Mouse (Mus musculus) liver, embryonic 15.5 days (tissue): ENCODE measurements around the gene Pzp. TPM values are rescaled to one million over a fixed set of nuclear protein-coding genes. Genes with fewer than 3 reads are reported as not detected.

Source experiments
- ATAC-seq: fragments of 200-750 bp; cut with Nextera tagmentation; 2 replicates; pipeline ENCODE4 v1.8.0; 2017; ENCODE audit warnings: moderate number of reproducible peaks, mild to moderate bottlenecking, moderate library complexity; ENCODE audit not compliant: insufficient read depth
- H3K27ac ChIP-seq: fragments of 300-500 bp; sonication (generic); replicated peaks from 2 replicates; pipeline ENCODE4 v1.5.1; 2015; ENCODE audit warnings: mild to moderate bottlenecking, inconsistent platforms
- H3K27me3 ChIP-seq: fragments of 300-500 bp; sonication (generic); 2 replicates; pipeline ENCODE4 v1.6.1; 2015; ENCODE audit warnings: mild to moderate bottlenecking, inconsistent platforms
- H3K36me3 ChIP-seq: fragments of 300-500 bp; sonication (generic); replicated peaks from 2 replicates; pipeline ENCODE4 v1.6.1; 2015; ENCODE audit warnings: moderate library complexity, mild to moderate bottlenecking, inconsistent platforms
- H3K4me1 ChIP-seq: fragments of 300-500 bp; sonication (generic); replicated peaks from 2 replicates; pipeline ENCODE4 v1.6.1; 2015; ENCODE audit warnings: inconsistent platforms
- H3K4me2 ChIP-seq: fragments of 300-500 bp; sonication (generic); 2 replicates; pipeline ENCODE4 v1.6.1; 2015; ENCODE audit warnings: moderate library complexity, mild to moderate bottlenecking, inconsistent platforms
- H3K4me3 ChIP-seq: fragments of 300-500 bp; sonication (generic); replicated peaks from 2 replicates; pipeline ENCODE4 v1.5.1; 2015; ENCODE audit warnings: mild to moderate bottlenecking, inconsistent platforms
- H3K9ac ChIP-seq: fragments of 300-500 bp; sonication (generic); 2 replicates; pipeline ENCODE4 v1.6.1; 2015; ENCODE audit warnings: moderate library complexity, mild to moderate bottlenecking, inconsistent platforms
- H3K9me3 ChIP-seq: fragments of 300-500 bp; sonication (generic); replicated peaks from 2 replicates; pipeline ENCODE4 v1.6.1; 2016; ENCODE audit warnings: inconsistent platforms
- WGBS: fragments of 180-500 bp; shearing (Covaris S2); methylation state at CpG from one replicate; pipeline ENCODE4 v1.1.7; 2015; ENCODE audit warnings: mixed read lengths; ENCODE audit not compliant: insufficient replicate concordance; 5-methylcytosine and 5-hydroxymethylcytosine counted together
- polyA plus RNA-seq: library from polyadenylated mRNA; unstranded; fragments of >200 nt; fragmentation: Nextera tagmentation; extraction: Ambion mirVana; gene quantifications from 2 replicates; pipeline ENCODE4 v1.2.1, GENCODE M21; 2015

Gene Pzp
- 339 and 487 TPM in 2 replicates for polyA plus RNA-seq

DNA sequence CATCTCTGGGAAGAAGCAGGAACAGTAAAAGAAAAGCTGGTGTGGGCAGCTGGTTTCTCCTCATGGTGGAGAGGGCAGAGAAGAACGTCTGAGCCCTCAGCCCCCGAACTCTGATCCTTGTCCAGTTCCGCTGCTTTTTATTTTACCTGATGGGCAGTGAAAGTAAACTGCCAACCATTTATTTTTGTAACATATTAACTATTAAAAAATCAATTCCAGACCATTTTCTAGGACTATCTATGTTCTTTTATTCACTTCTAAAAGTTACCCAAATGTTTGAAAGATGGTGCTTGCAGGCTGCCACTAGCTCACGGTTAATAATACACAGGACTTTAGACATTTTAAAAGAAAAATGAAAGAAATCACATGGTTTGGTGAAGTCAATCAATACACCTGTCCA lies at the start of gene Pzp:
Gene Pzp, minus strand, starts transcription at position 120 of the 400 bp plus-strand sequence.
- H3K36me3 ChIP-seq = peaks cover 3% of the 10 kb centered on the region; the same call in 1 of the 2 replicates
- H3K4me2 ChIP-seq = peak within 1 kb of the TSS; percentile 7
- no peaks in the 10 kb centered on the region for H3K27me3 ChIP-seq
- peak within 1 kb of the TSS; percentile 30 for H3K4me3 ChIP-seq
- H3K4me1 ChIP-seq = no peaks in the 10 kb centered on the region
- no peak for ATAC-seq
- no peaks in the 10 kb centered on the region for H3K9me3 ChIP-seq
- no peak within 1 kb of the TSS for H3K9ac ChIP-seq
- 64% methylated on average over 4 of the region's 4 CpGs for WGBS
- H3K27ac ChIP-seq = peak within 1 kb of the TSS; percentile 65

DNA sequence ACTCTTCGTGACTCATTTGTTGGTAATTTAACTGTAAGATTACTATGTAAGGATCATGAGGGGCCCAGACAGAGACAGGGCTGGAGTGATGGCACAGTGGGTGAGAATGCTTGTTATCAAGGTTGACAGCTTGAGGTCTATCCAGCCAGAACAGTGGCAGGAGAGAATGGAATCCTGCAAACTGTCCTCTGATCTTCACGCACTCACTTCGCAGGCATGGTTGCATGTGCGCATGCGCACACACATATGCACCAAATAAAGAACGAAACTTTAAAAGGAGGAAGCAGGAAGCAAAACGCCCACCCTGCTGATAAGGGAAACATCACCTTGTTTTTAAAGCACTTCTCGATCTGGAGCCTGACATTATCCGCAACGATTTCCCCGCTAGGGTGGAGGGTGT lies 40.1 kb upstream of the Pzp start:
- Histone ChIP-seq H3K36me3 (no peaks in the 10 kb centered on the region), H3K4me2 (no peak overlapping the region), H3K27ac (no peak overlapping the region), H3K9me3 (no peaks in the 10 kb centered on the region), H3K27me3 (no peaks in the 10 kb centered on the region), H3K9ac (no peak overlapping the region), H3K4me1 (no peaks in the 10 kb centered on the region), H3K4me3 (no peak overlapping the region)
- WGBS = 70% methylated on average over 11 of the region's 11 CpGs
- ATAC-seq = no peak

DNA sequence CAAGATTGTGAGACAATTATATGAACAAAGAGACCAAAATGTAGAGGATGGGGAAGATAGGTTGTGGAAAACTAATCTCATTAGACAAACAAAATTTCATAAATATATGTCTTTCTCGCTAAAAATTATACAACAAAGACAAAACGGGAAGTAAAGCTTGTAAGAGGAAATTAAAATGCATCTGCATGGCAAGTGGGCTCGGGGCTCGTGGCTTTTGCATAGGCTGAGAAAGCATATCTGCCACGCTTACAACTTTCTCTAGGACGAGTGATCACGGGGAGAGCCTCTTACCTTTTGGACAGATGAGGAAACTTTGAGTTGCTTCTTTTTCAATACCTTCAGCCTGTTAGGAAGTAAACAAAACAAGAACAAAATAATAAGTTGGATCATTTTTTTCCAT lies 27.5 kb upstream of the Pzp start:
- no peak overlapping the region for H3K4me2 ChIP-seq
- no peaks in the 10 kb centered on the region for H3K9me3 ChIP-seq
- ATAC-seq = no peak
- 27% methylated on average over 7 of the region's 7 CpGs for WGBS
- H3K27ac ChIP-seq = no peak overlapping the region
- no peaks in the 10 kb centered on the region for H3K27me3 ChIP-seq
- no peak overlapping the region for H3K9ac ChIP-seq
- H3K36me3 ChIP-seq = no peaks in the 10 kb centered on the region
- no peaks in the 10 kb centered on the region for H3K4me1 ChIP-seq
- H3K4me3 ChIP-seq = no peak overlapping the region

DNA sequence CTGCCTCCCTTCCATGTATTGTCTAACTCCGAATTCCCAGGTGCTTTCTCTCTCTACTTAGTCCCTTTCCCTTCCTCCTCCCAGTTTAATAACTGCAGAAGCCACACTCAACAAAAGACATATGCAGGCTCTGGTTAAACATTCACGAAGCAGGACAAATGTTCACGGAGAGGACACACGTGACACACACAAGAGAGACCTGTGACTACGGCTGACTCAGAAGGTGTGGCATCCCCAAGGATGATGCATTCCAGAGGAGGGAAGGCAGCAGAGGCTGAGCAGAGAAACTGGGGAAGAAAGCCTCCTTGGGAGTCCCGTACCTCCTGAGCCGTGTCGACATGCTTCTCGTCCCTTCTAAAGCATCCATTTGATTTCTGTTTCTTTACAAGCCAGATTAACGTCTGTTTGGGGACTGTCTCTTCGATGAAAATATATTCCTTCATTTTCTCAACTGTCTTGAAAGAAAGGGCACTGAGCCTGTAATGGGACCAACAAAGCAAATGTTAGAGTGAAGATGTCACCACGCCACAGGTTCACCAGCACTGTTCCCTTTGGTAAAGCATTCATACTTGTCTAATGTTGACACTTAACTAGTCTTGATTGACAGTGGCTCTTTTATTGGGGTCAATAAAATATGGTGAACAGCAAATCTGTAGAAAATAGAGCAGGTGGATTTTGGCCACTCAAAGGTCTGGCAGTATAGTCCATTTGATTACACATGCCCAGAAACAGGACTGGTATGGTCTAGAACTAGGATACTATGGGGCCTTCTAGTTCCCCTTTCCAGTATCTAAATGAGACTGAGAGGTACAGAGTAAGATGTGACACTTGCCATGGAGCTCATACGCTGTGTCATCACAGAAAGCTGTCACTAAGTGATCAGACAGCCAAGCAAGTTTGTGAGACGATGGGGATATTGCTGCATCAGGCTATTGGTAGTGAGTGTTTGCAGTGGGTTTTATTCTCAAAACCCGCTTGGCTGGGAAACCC lies 23.2 kb upstream of the Pzp start:
- Histone ChIP-seq H3K4me3 (no peak overlapping the region), H3K9me3 (no peaks in the 10 kb centered on the region), H3K36me3 (no peaks in the 10 kb centered on the region), H3K4me1 (no peaks in the 10 kb centered on the region), H3K27me3 (no peaks in the 10 kb centered on the region), H3K4me2 (no peak overlapping the region), H3K27ac (no peak overlapping the region), H3K9ac (no peak overlapping the region)
- no peak for ATAC-seq
- 68% methylated on average over 15 of the region's 15 CpGs for WGBS

DNA sequence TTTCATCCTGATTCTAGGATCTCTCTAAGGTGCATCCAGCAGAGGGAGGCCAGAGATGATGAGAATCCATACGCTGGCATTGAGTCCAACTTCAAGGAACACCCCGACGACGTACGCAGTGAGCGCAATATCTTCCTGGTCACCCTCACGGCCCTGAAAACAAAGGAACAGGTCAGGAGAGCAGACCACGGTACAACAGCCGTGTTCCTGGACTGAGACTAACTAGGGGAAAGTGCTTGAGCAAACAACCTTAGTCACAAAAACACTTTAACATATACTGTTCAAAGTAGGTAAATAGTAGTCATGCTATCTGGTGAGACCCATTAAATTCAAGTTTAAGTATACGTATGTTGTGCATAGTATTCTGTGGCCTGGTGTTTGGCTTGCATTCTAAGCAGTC lies 22.0 kb upstream of the Pzp start:
- H3K36me3 ChIP-seq = no peaks in the 10 kb centered on the region
- no peak overlapping the region for H3K27ac ChIP-seq
- 76% methylated on average over 10 of the region's 10 CpGs for WGBS
- no peak overlapping the region for H3K4me3 ChIP-seq
- H3K27me3 ChIP-seq = no peaks in the 10 kb centered on the region
- no peaks in the 10 kb centered on the region for H3K4me1 ChIP-seq
- H3K9me3 ChIP-seq = no peaks in the 10 kb centered on the region
- H3K9ac ChIP-seq = no peak overlapping the region
- ATAC-seq = 0 out of 2 replicates have a peak, but pooled peaks have one; percentile 28
- H3K4me2 ChIP-seq = no peak overlapping the region

DNA sequence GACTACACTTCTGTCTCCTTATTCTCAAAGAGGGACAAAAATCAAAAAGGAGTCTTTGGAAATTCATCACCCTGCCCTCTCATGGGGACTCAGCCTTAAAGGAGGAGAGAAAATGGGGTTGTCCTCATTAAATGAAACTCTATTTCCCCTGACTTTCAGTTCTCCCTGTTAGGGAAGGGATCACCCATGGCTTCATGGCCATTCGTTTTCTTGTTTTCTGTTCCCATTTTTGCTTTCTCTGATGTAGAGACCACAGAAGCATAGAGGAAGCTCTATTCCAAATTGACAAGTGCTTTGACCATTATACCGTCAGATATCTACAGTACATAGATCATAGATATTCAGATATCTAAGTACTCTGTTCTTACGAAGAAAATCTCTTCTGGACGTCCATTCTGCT lies 18.9 kb upstream of the Pzp start:
- Histone ChIP-seq H3K4me3 (no peak overlapping the region), H3K4me2 (no peak overlapping the region), H3K4me1 (no peaks in the 10 kb centered on the region), H3K9me3 (no peaks in the 10 kb centered on the region), H3K36me3 (no peaks in the 10 kb centered on the region), H3K9ac (no peak overlapping the region), H3K27ac (no peak overlapping the region), H3K27me3 (no peaks in the 10 kb centered on the region)
- no peak for ATAC-seq
- 50% methylated on average over 4 of the region's 4 CpGs for WGBS

DNA sequence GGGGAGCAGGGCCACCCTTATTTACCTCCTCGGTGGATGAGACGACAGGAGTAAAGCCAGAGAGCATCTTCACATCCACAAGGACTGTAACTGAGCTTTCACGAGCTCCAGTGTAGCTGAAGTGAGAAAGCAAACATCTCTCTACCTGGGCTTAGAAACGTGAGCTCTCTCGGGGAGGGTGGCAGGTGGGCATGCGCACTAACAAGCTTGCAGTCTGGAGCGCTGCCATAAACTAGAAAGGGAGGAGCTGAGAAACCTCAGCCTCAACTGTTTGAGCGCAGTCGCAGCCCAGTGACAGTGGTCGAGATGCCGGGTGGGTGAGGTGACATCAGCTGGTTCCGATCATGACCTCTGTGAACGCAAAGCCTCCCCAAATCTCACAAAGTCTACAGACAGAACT lies 16.7 kb upstream of the Pzp start:
- 0 out of 2 replicates have a peak, but pooled peaks have one; percentile 15 for ATAC-seq

DNA sequence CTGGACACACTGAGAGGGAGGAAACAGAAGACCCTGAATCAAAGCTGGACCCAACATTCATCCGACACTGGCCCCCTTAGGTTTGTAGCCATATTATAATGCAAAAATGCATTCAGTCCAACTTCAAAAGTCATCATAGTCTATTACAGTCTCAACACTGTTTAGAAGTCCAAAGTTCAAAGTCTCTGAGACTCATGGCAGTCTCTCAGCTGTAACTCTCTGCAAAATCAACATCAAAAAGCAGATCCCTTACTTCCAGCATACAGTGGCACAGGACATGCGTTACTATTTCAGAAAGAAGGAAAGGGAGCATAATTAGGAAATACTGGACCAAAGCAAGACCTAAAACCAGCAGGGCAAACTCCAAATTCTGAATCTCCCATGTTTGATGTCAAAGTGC lies 8.7 kb upstream of the Pzp start:
- WGBS = 64% methylated on average over 2 of the region's 2 CpGs
- H3K36me3 ChIP-seq = no peaks in the 10 kb centered on the region
- no peaks in the 10 kb centered on the region for H3K4me1 ChIP-seq
- no peaks in the 10 kb centered on the region for H3K9me3 ChIP-seq
- H3K4me2 ChIP-seq = no peak overlapping the region
- ATAC-seq = no peak; the same call in 1 of the 2 replicates
- no peak overlapping the region for H3K9ac ChIP-seq
- no peak overlapping the region for H3K4me3 ChIP-seq
- H3K27me3 ChIP-seq = no peaks in the 10 kb centered on the region
- peak overlapping the region; percentile 16; the same call in 1 of the 2 replicates for H3K27ac ChIP-seq

More for the DNA sequence above, 16.7 kb upstream of the Pzp start:
- Histone ChIP-seq H3K36me3 (no peaks in the 10 kb centered on the region), H3K27me3 (no peaks in the 10 kb centered on the region), H3K4me2 (no peak overlapping the region), H3K9ac (no peak overlapping the region), H3K27ac (no peak overlapping the region), H3K4me1 (no peaks in the 10 kb centered on the region), H3K4me3 (no peak overlapping the region), H3K9me3 (no peaks in the 10 kb centered on the region)
- WGBS = 61% methylated on average over 13 of the region's 13 CpGs

DNA sequence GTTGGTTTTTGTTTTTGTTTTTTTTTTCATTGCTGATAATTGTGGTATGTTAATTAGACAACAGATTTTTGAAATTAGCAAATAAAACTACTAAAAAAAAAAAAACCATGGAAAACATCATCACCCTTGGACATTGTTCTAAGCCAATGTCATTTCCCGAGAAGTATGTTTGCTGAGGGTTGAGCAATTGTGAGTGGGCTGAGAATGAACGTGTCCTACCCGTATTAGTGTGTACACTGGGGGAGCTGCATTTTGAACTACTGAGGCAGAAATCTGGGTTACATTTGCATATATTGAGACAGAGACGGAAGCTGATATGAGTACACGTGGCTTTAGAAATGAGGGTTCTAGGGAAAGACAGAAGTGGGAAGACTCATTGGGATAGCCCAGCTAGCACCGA lies 6.8 kb upstream of the Pzp start:
- H3K9ac ChIP-seq = no peak overlapping the region

DNA sequence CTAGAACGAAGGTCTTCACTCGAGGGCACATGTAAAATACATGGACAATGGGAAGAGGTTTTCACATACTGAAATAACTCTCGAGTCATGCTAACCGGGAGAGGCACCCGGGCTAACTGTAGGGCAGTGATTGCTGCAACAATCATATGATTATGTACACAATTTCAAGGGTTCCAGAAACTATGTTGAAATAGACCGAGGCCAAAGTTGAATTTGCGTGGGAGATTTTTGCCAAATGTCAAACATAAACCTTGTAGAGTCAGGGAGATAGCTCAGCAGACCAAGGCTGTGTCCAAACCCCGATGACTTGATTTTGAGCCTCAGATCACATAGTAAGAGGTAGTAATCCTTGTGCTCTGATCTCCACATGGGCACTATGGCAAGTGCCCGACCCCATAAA lies 6.2 kb upstream of the Pzp start:
- Histone ChIP-seq H3K36me3 (no peaks in the 10 kb centered on the region), H3K9me3 (no peaks in the 10 kb centered on the region), H3K4me1 (no peaks in the 10 kb centered on the region), H3K4me3 (no peak overlapping the region), H3K4me2 (no peak overlapping the region), H3K27ac (peak overlapping the region; percentile 59; the same call in 1 of the 2 replicates), H3K27me3 (no peaks in the 10 kb centered on the region), H3K9ac (no peak overlapping the region)
- ATAC-seq = peak; percentile 55
- WGBS = 62% methylated on average over 9 of the region's 9 CpGs

More for the DNA sequence above, 6.8 kb upstream of the Pzp start:
- peak; percentile 78 for ATAC-seq
- 54% methylated on average over 6 of the region's 6 CpGs for WGBS
- Histone ChIP-seq H3K4me2 (no peak overlapping the region), H3K36me3 (no peaks in the 10 kb centered on the region), H3K27ac (peak overlapping the region; percentile 77), H3K27me3 (no peaks in the 10 kb centered on the region), H3K4me1 (no peaks in the 10 kb centered on the region), H3K9me3 (no peaks in the 10 kb centered on the region), H3K4me3 (no peak overlapping the region)

DNA sequence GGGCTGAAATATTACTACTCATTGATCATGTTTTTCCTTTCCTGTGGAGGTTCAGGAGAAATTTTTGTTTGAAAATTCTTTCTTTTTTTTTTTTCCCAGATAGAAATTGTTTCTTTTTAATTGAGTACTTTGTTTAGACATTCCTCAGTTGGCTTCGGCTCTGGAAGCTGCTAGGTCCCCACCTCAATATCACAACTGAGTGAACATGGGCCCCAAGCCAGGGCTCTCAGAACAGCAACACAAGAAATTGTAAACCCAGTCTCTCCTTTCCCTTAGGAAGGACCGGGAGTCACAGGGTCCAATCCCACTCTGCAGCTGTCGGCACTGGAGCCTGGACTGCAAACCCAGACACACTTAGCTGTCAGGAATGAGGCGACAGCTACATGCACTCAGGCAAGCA lies 2.0 kb upstream of the Pzp start:
- Histone ChIP-seq H3K36me3 (no peaks in the 10 kb centered on the region), H3K27me3 (no peaks in the 10 kb centered on the region), H3K4me2 (no peak overlapping the region), H3K27ac (no peak overlapping the region), H3K4me3 (no peak overlapping the region), H3K9me3 (no peaks in the 10 kb centered on the region), H3K4me1 (no peaks in the 10 kb centered on the region), H3K9ac (no peak overlapping the region)
- ATAC-seq = no peak
- 60% methylated on average over 4 of the region's 4 CpGs for WGBS
